Mouse (Mus musculus) brown adipose tissue, adult 24 weeks (tissue): ENCODE results near the gene Arntl2. TPM values are rescaled to one million over a fixed set of nuclear protein-coding genes. Genes with fewer than 3 reads are reported as not detected.
"Not testable (repeated sequence)": the region's sequence is repeated elsewhere in the genome, so short reads cannot be mapped to it uniquely, and the experiment has no call there.

ENCODE experiments used
- H3K27ac ChIP-seq: fragments of 200-500 bp; replicated peaks from 2 replicates; pipeline ENCODE4 v1.5.1; 2012; ENCODE audit warnings: low read depth, mild to moderate bottlenecking, low read length
- H3K4me1 ChIP-seq: fragments of 200-500 bp; 2 replicates; pipeline ENCODE4 v1.6.1; 2012; ENCODE audit warnings: low read length, mixed read lengths; ENCODE audit not compliant: control insufficient read depth, insufficient read depth, insufficient read length
- H3K4me3 ChIP-seq: fragments of 200-500 bp; 2 replicates; pipeline ENCODE4 v1.5.1; 2012; ENCODE audit warnings: low read depth, mild to moderate bottlenecking, low read length, moderate library complexity; ENCODE audit not compliant: insufficient read depth
- polyA plus RNA-seq: library from polyadenylated mRNA; stranded (reverse); fragments of >200 nt; gene quantifications from 2 replicates; pipeline ENCODE4 v1.2.4, GENCODE M21; 2012; ENCODE audit not compliant: missing spikeins, insufficient read depth, insufficient read length

Arntl2 gene
- polyA plus RNA-seq, 1 experiment = 2.3 TPM

GRCm38 (mm10) chr6:146850050-146850449 lies 54.2 kb downstream of the Arntl2 start, which contains the start of gene Smco2:
TSS of gene Smco2 (plus strand) at chr6:146850104.
- Histone ChIP-seq H3K4me1 (no peaks in the 10 kb centered on the region), H3K4me3 (no peak within 1 kb of the TSS), H3K27ac (no peak within 1 kb of the TSS)

GRCm38 (mm10) chr6:146851916-146852315 lies 56.1 kb downstream of the Arntl2 start:
- H3K4me3 ChIP-seq = no peak overlapping the region
- H3K4me1 ChIP-seq = no peaks in the 10 kb centered on the region
- no peak overlapping the region for H3K27ac ChIP-seq

- no peaks in the 10 kb centered on the region for H3K4me1 ChIP-seq
- H3K4me3 ChIP-seq = no peak overlapping the region
- H3K27ac ChIP-seq = no peak overlapping the region
These were observed 56.9 kb downstream of the Arntl2 start for GRCm38 (mm10) chr6:146852739-146853138.

- Histone ChIP-seq H3K4me1 (no peaks in the 10 kb centered on the region), H3K4me3 (no peak overlapping the region), H3K27ac (no peak overlapping the region)
These were observed 59.3 kb downstream of the Arntl2 start for GRCm38 (mm10) chr6:146855185-146855584.

GRCm38 (mm10) chr6:146857386-146857785 lies 61.5 kb downstream of the Arntl2 start:
- no peaks in the 10 kb centered on the region for H3K4me1 ChIP-seq
- no peak overlapping the region for H3K4me3 ChIP-seq
- no peak overlapping the region for H3K27ac ChIP-seq

- Histone ChIP-seq H3K4me1 (no peaks in the 10 kb centered on the region), H3K4me3 (no peak overlapping the region), H3K27ac (no peak overlapping the region)
These were observed 67.3 kb downstream of the Arntl2 start for GRCm38 (mm10) chr6:146863154-146863553.

GRCm38 (mm10) chr6:146864370-146864769 lies 68.5 kb downstream of the Arntl2 start:
- not testable (repeated sequence) for H3K27ac ChIP-seq, H3K4me3 ChIP-seq, H3K4me1 ChIP-seq

GRCm38 (mm10) chr6:146865701-146866100 lies 69.8 kb downstream of the Arntl2 start:
- Histone ChIP-seq H3K4me3 (no peak overlapping the region), H3K27ac (no peak overlapping the region), H3K4me1 (no peaks in the 10 kb centered on the region)

- no peaks in the 10 kb centered on the region for H3K4me1 ChIP-seq
- no peak overlapping the region for H3K27ac ChIP-seq
- no peak overlapping the region for H3K4me3 ChIP-seq
These were observed 76.1 kb downstream of the Arntl2 start for GRCm38 (mm10) chr6:146871975-146872374.

GRCm38 (mm10) chr6:146874415-146874814 lies 78.6 kb downstream of the Arntl2 start:
- H3K27ac ChIP-seq = no peak overlapping the region
- no peaks in the 10 kb centered on the region for H3K4me1 ChIP-seq
- H3K4me3 ChIP-seq = no peak overlapping the region

GRCm38 (mm10) chr6:146876820-146877219 lies 81.0 kb downstream of the Arntl2 start:
- Histone ChIP-seq H3K27ac (no peak overlapping the region), H3K4me1 (no peaks in the 10 kb centered on the region), H3K4me3 (no peak overlapping the region)

GRCm38 (mm10) chr6:146877425-146878045 lies 81.7 kb downstream of the Arntl2 start:
- H3K27ac ChIP-seq = no peak overlapping the region
- no peaks in the 10 kb centered on the region for H3K4me1 ChIP-seq
- H3K4me3 ChIP-seq = no peak overlapping the region

- Histone ChIP-seq H3K4me1 (no peaks in the 10 kb centered on the region), H3K4me3 (no peak overlapping the region), H3K27ac (no peak overlapping the region)
These were observed 83.1 kb downstream of the Arntl2 start for GRCm38 (mm10) chr6:146878926-146879325.

- peaks cover under 1% of the 10 kb centered on the region; the same call in 1 of the 2 replicates for H3K4me1 ChIP-seq
- no peak overlapping the region for H3K27ac ChIP-seq
- H3K4me3 ChIP-seq = no peak overlapping the region
These were observed 84.0 kb downstream of the Arntl2 start for GRCm38 (mm10) chr6:146879856-146880255.

GRCm38 (mm10) chr6:146880296-146880695 lies 84.4 kb downstream of the Arntl2 start:
- no peak overlapping the region for H3K4me3 ChIP-seq
- H3K27ac ChIP-seq = no peak overlapping the region
- peaks cover 2% of the 10 kb centered on the region; the same call in 1 of the 2 replicates for H3K4me1 ChIP-seq
